Mouse (Mus musculus) CH12.LX (cell line): ENCODE results near the gene Emc1. TPM values are rescaled to one million over a fixed set of nuclear protein-coding genes. Genes with fewer than 3 reads are reported as not detected.
"Not testable (repeated sequence)": the region's sequence is repeated elsewhere in the genome, so short reads cannot be mapped to it uniquely, and the experiment has no call there.

Source experiments
- DNase-seq: peaks from one replicate; pipeline ENCODE4 v3.0.0-alpha.2; 2013; ENCODE audit errors: extremely low read depth
- H3K27ac ChIP-seq: 2 replicates; pipeline ENCODE4 v1.5.1; 2012; ENCODE audit warnings: low read depth, mild to moderate bottlenecking, control low read depth, moderate library complexity; ENCODE audit not compliant: insufficient read depth
- H3K27me3 ChIP-seq: replicated peaks from 2 replicates; pipeline ENCODE3; 2012; ENCODE audit warnings: inconsistent platforms
- H3K36me3 ChIP-seq, 2 experiments: replicated peaks in 1 of 2; 2 replicates each; pipeline versions ENCODE3 to v1.6.1; 2012; ENCODE audit warnings: inconsistent platforms in 1 of 2, low read length in 1 of 2, mild to moderate bottlenecking in 1 of 2, mixed read lengths in 1 of 2, moderate library complexity in 1 of 2; ENCODE audit not compliant: control insufficient read depth in 1 of 2, insufficient read depth in 1 of 2
- H3K4me1 ChIP-seq, 2 experiments: 2 replicates each; pipeline ENCODE4 v1.6.1; 2012; ENCODE audit warnings: inconsistent platforms in 1 of 2, moderate library complexity in 1 of 2; ENCODE audit not compliant: insufficient read depth in 2 of 2, control insufficient read depth in 1 of 2
- H3K4me2 ChIP-seq: 2 replicates; pipeline ENCODE4 v1.6.1; 2012; ENCODE audit warnings: low read depth, mild to moderate bottlenecking, control low read depth; ENCODE audit not compliant: poor library complexity, insufficient read depth, severe bottlenecking
- H3K4me3 ChIP-seq, 3 experiments: fragments of 150-350 bp in 1 of 3; sonication (generic) in 1 of 3; replicated peaks in 1 of 3; 2 replicates each; pipeline versions ENCODE3 to v1.5.1; 2011 to 2012; ENCODE audit warnings: low read depth in 2 of 3, low read length in 2 of 3, mild to moderate bottlenecking in 2 of 3, moderate library complexity in 2 of 3, control low read depth in 1 of 3, improper control_type of control experiment in 1 of 3, inconsistent platforms in 1 of 3, mixed read lengths in 1 of 3; ENCODE audit not compliant: poor library complexity in 1 of 3
- H3K79me2 ChIP-seq: replicated peaks from 2 replicates; pipeline ENCODE4 v1.6.1; 2012; ENCODE audit warnings: mild to moderate bottlenecking, moderate library complexity; ENCODE audit not compliant: control insufficient read depth, poor library complexity, insufficient read depth, severe bottlenecking; ENCODE audit errors: extremely low read depth
- H3K9ac ChIP-seq: 2 replicates; pipeline ENCODE4 v1.6.1; 2012; ENCODE audit warnings: low read depth, mild to moderate bottlenecking, control low read depth, moderate library complexity; ENCODE audit not compliant: insufficient read depth
- H3K9me3 ChIP-seq: replicated peaks from 2 replicates; pipeline ENCODE3; 2012; ENCODE audit warnings: low read length, inconsistent platforms, mixed read lengths
- CHD2 ChIP-seq: IDR thresholded peaks from 2 replicates; pipeline ENCODE4 v1.6.1; 2011; ENCODE audit warnings: low read length, improper control_type of control experiment
- ELF1 ChIP-seq: IDR thresholded peaks from 2 replicates; pipeline ENCODE4 v1.6.1; 2014; ENCODE audit warnings: low read depth, mild to moderate bottlenecking, inconsistent platforms, low read length, improper control_type of control experiment
- ETS1 ChIP-seq: conservative IDR thresholded peaks from 2 replicates; pipeline ENCODE4 v1.6.1; 2012; ENCODE audit warnings: low read depth, mild to moderate bottlenecking, inconsistent platforms, low read length, improper control_type of control experiment, moderate library complexity
- HCFC1 ChIP-seq: IDR thresholded peaks from 2 replicates; pipeline ENCODE4 v1.6.1; 2012; ENCODE audit warnings: low read depth, mild to moderate bottlenecking, inconsistent platforms, low read length, improper control_type of control experiment
- KAT2A ChIP-seq: IDR thresholded peaks from 2 replicates; pipeline ENCODE4 v1.6.1; 2012; ENCODE audit warnings: low read length, improper control_type of control experiment, inconsistent platforms; ENCODE audit not compliant: insufficient replicate concordance
- MYC ChIP-seq: IDR thresholded peaks from 2 replicates; pipeline ENCODE4 v1.6.1; 2011; ENCODE audit warnings: low read depth, mild to moderate bottlenecking, improper control_type of control experiment, low read length
- POLR2A ChIP-seq: IDR thresholded peaks from 2 replicates; pipeline ENCODE4 v1.6.1; 2011; ENCODE audit warnings: low read depth, mild to moderate bottlenecking, improper control_type of control experiment, low read length
- RAD21 ChIP-seq: IDR thresholded peaks from 2 replicates; pipeline ENCODE4 v1.6.1; 2011; ENCODE audit warnings: low read depth, mild to moderate bottlenecking, low read length, improper control_type of control experiment, moderate library complexity
- SIN3A ChIP-seq: IDR thresholded peaks from 2 replicates; pipeline ENCODE4 v1.6.1; 2012; ENCODE audit warnings: low read length, improper control_type of control experiment, inconsistent platforms
- SMC3 ChIP-seq: IDR thresholded peaks from 2 replicates; pipeline ENCODE4 v1.6.1; 2011; ENCODE audit warnings: low read depth, low read length, improper control_type of control experiment
- TBP ChIP-seq: conservative IDR thresholded peaks from 2 replicates; pipeline ENCODE4 v1.6.1; 2011; ENCODE audit warnings: low read depth, low read length, improper control_type of control experiment
- TCF12 ChIP-seq: IDR thresholded peaks from 2 replicates; pipeline ENCODE4 v1.6.1; 2014; ENCODE audit warnings: low read depth, mild to moderate bottlenecking, inconsistent platforms, low read length, improper control_type of control experiment
- dilution Hi-C: fragments of 300-500 bp; cut with MboI; formaldehyde crosslinking; loops from 2 replicates; pipeline ENCODE4 v1.14.3; 2020; ENCODE audit warnings: low sequenced_read_pairs; ENCODE audit not compliant: extremely low pct_unique_long_range_greater_than_20kb, extremely low pct_ligation_motif_present
- in situ Hi-C: fragments of 300-500 bp; cut with MboI; formaldehyde crosslinking; loops from 3 replicates; pipeline ENCODE4 v1.14.3; 2019; ENCODE audit warnings: low sequenced_read_pairs, low pct_ligation_motif_present, low pct_unique_long_range_greater_than_20kb, mixed read lengths
- polyA plus RNA-seq: library from polyadenylated mRNA; unstranded; fragments of >175 nt; gene quantifications from 2 replicates; pipeline ENCODE4 v1.2.1, GENCODE M21; 2012; ENCODE audit warnings: low read depth; ENCODE audit not compliant: insufficient read length
- total RNA-seq, 2 experiments: library from RNA; depleted of rRNA; stranded (reverse); fragments of 300-350 nt in 1 of 2; fragments of >200 nt in 1 of 2; gene quantifications; 2 replicates each; pipeline ENCODE4 v1.2.3; 2012 to 2014

Emc1 gene
- total and polyA plus RNA-seq, 3 experiments = 12.0 to 25.7 (median 19.1) TPM

DNA sequence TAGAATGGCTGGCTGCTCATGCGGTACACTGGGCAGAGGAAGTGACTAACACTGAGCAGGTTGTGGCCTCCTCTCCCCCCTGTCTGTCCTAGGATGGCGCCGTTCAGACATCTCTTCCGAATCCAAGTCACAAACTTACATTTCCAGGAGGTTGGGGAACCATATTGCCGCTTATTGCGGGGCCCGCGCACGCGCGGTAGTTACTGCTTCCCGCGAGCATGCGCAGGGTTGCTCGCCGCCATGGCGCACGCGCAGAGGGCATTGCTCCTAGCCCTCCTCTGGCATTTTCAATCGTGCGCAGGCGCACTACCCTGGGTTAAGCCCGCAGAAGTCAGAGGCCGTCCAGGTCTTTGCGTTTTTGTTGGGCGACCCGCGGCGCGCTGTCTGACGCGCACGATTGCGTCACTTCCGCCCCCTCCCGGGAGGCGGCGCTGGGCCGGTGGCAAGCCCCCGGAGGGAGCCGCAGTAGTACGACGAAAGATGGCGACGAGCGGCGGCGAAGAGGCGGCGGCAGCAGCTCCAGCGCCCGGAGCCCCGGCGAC, 27.9 kb downstream of the Emc1 start (continued):
- TF ChIP-seq ELF1 = peak; percentile 79

DNA sequence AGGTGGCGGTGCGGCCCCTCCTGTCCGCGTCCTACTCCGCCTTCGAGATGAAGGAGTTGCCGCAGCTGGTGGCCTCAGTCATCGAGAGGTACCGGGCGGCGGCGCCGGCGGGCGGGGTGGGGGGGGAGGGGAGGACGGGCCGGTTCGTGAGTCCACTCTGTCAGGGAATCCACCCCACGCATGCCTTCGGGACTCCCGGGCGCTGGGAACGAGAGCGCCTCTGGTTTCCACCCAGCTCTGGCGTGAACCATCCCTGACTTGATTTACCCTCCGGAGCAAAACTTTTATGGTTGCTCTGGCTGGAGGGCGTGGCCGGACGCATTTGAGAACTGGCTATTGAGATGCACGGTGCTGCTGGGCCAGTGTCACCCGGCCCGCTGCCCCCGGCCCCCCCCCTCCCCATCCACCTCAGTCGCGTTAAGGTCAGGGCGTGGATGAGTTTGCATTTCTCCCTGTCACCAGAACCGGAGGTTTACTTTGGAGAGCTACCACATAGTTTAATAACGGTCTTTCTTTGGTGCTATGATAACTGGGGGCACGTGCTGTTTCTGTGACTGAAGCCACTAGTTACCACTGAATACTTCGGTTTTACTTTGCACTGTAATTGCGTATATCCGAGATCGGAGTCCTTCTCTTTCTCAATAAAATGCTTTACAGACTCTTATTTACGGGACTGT, 28.5 kb downstream of the Emc1 start:
- peak overlapping the region; percentile 33; the same call in 1 of the 2 replicates for H3K27ac ChIP-seq
- dilution Hi-C loops = no loop called here
- H3K27me3 ChIP-seq = no peaks in the 10 kb centered on the region
- peak overlapping the region; percentile 69 for H3K9ac ChIP-seq
- peak; percentile 46 for DNase-seq
- peaks cover 10 to 38% of the 10 kb centered on the region in 2 experiments for H3K36me3 ChIP-seq
- peaks cover 6 to 35% of the 10 kb centered on the region in 2 experiments; a peak in 2 of 4 replicates for H3K4me1 ChIP-seq
- H3K79me2 ChIP-seq = peaks cover 56% of the 10 kb centered on the region
- peak overlapping the region; percentile 77 to 87 (median 83) for H3K4me3 ChIP-seq
- TF ChIP-seq ETS1 (no peak), SMC3 (no peak), TCF12 (no peak), POLR2A (no peak), MYC (no peak), CHD2 (no peak), TBP (no peak), KAT2A (no peak)
- peak overlapping the region; percentile 81; the same call in 1 of the 2 replicates for H3K4me2 ChIP-seq
- no peaks in the 10 kb centered on the region for H3K9me3 ChIP-seq
- in situ Hi-C loops = no loop called here

DNA sequence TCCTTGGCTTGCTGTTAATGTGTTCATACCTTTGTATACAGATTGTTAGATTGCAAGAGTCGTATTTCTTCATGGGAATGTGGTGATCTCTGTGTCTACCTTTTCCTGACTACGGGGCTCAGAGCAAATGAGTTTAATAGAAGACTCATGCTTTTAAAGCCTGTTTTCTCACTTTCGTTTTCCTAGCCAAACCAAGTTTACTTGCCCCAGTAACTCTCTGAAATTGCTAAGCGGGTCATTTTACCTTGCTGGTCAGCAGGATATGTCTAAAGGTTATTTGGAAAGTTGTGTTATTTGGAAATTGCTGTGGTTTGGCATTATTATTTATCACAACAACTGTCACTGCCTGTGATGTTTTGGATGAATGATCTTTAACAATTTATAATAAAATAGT, 29.1 kb downstream of the Emc1 start:
- dilution Hi-C loops = no loop called here
- Histone ChIP-seq H3K27ac (no peak overlapping the region), H3K79me2 (peaks cover 62% of the 10 kb centered on the region), H3K4me1 (peaks cover 6 to 35% of the 10 kb centered on the region in 2 experiments; a peak in 2 of 4 replicates), H3K9me3 (no peaks in the 10 kb centered on the region), H3K36me3 (peaks cover 10 to 35% of the 10 kb centered on the region in 2 experiments), H3K4me3 (peak overlapping the region; percentile 77 to 87 (median 83)), H3K9ac (peak overlapping the region; percentile 69), H3K4me2 (peak overlapping the region; percentile 81), H3K27me3 (no peaks in the 10 kb centered on the region)
- no peak for TF ChIP-seq MYC
- in situ Hi-C loops = no loop called here
- DNase-seq = no peak

DNA sequence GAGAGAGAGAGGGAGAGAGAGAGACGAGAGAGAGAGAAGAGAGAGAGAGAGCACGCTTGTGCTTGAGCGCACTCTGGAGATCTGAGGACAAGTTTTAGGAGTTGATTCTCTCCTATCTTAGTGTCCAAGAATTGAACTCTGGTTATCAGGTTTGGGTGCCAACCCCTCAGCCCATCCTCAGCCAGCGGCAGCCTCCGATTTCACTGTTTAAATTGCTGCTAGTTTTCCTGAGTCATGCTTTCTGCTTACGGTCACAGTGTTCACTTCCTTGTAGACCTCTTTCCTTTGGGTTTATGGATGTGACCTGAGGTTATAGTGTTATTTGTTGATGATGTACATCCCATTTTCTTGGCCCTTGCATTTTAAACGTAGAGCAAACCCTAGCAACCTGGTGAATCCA, 29.8 kb downstream of the Emc1 start:
- no peaks in the 10 kb centered on the region for H3K9me3 ChIP-seq
- no peaks in the 10 kb centered on the region for H3K27me3 ChIP-seq
- in situ Hi-C loops = no loop called here
- peaks cover 69% of the 10 kb centered on the region for H3K79me2 ChIP-seq
- no peak for DNase-seq
- H3K4me3 ChIP-seq = peak overlapping the region in 2 of 3 experiments; percentile 5 to 13
- TF ChIP-seq SIN3A (no peak), RAD21 (no peak), HCFC1 (no peak)
- 0 out of 2 replicates have a peak overlapping the region, but pooled peaks have one; percentile 69 for H3K9ac ChIP-seq
- peaks cover 7 to 31% of the 10 kb centered on the region in 2 experiments for H3K36me3 ChIP-seq
- no peak overlapping the region for H3K27ac ChIP-seq
- H3K4me1 ChIP-seq = peaks cover 6 to 35% of the 10 kb centered on the region in 2 experiments; a peak in 2 of 4 replicates
- dilution Hi-C loops = no loop called here
- H3K4me2 ChIP-seq = peak overlapping the region; percentile 72

DNA sequence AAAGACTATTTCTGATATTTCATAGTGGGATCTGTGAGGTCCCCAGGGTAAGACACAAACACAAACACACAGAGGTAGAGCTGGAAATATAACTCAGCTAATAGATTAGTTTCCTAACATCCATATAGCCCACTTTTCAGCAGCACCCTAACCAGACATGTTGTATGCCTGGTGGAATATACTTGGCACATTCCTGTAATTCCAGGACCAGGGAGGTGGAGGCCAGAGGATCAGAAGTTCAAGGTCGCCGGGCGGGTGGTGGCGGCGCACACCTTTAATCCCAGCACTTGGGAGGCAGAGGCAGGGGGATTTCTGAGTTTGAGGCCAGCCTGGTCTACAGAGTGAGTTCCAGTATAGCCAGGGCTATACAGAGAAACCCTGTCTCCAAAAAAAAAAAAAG, 33.5 kb downstream of the Emc1 start:
- H3K4me2 ChIP-seq, H3K27me3 ChIP-seq, H3K9me3 ChIP-seq, in situ Hi-C loops, H3K4me3 ChIP-seq, H3K9ac ChIP-seq, DNase-seq, H3K27ac ChIP-seq, dilution Hi-C loops: not testable (repeated sequence)
- H3K4me1 ChIP-seq = peaks cover 6 to 23% of the 10 kb centered on the region in 2 experiments; a peak in 2 of 4 replicates
- H3K36me3 ChIP-seq = peaks cover 21 to 52% of the 10 kb centered on the region in 2 experiments
- H3K79me2 ChIP-seq = peaks cover 76% of the 10 kb centered on the region
